Mouse (Mus musculus) left cerebral cortex, postnatal 36 days (tissue): ENCODE measurements around the gene Cpne7. TPM values are rescaled to one million over a fixed set of nuclear protein-coding genes. Genes with fewer than 3 reads are reported as not detected.
"Not testable (repeated sequence)": the region's sequence is repeated elsewhere in the genome, so short reads cannot be mapped to it uniquely, and the experiment has no call there.

Source experiments
- DNase-seq, 2 experiments: peaks; one replicate each; pipeline ENCODE4 v3.0.0; 2021 to 2022; ENCODE audit warnings: low spot score in 2 of 2, mixed read lengths in 1 of 2
- intact Hi-C: fragments of 180-260 bp; cut with DNase I; formaldehyde crosslinking; loops from one replicate; pipeline ENCODE4 v1.15.1; 2025
- total RNA-seq, 2 experiments: library from RNA; stranded (reverse); gene quantifications; 2 replicates each; pipeline ENCODE4 v1.2.3; 2021

The Cpne7 gene
- total RNA-seq: 10 to 100 TPM; 42.7 to 75.2 TPM

- intact Hi-C loops: no loop called here
- DNase-seq: peak in 1 of 2 experiments; percentile 24
Observed at GRCm38 (mm10) chr8:123117127-123117731, at the start of gene Cpne7. Gene Cpne7 (plus strand): TSS chr8:123117374.

- intact Hi-C loops: no loop called here
- DNase-seq: no peak
Observed at GRCm38 (mm10) chr8:123071176-123071575, 46.0 kb upstream of the Cpne7 start.

DNA sequence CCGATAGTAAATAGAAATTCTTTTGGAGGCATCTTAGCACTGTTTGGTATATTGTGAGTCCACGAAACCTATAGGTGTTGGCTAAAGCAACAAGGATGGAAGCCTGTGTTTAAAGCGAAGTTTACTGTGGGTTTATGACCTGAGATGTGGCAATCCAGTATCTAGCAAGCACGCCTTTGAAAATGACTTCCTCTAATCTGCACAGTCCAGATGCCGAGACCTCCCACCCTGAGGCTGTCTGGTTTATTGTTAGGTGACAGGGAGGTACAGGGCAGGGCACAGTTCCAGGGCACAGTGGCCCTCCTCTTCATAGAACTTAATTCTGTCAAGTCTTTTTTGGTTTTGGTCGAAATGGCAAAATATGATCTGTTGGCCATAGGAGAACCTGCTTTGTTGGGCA is 40.0 kb upstream of the Cpne7 start:
- intact Hi-C loops: no loop called here
- no peak for DNase-seq

DNA sequence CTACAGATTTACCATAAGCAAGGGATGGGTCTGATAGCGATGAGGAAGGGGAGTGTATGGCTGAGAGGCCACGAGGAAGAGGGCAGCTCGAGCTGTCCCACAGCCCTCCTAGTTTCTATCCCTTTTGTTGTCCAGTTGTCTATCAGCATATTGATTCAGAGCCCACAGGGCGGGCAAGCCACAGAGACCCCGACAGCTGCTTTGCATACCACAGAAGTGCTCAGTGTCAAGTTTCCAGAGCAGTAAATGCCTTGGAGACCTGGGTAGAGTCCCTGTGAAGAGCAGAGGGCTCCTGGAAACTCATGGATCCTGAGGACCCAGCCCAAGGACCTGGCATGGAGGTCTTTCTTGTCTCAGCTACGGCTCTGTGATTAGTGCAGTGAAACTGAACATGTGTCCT is 34.2 kb upstream of the Cpne7 start:
- DNase-seq: no peak
- intact Hi-C loops: no loop called here

GRCm38 (mm10) chr8:123083610-123084009 is 33.6 kb upstream of the Cpne7 start:
- intact Hi-C loops: no loop called here
- peak; percentile 18 to 25 for DNase-seq

GRCm38 (mm10) chr8:123087289-123087688 is 29.9 kb upstream of the Cpne7 start:
- no peak for DNase-seq
- intact Hi-C loops: no loop called here

GRCm38 (mm10) chr8:123097216-123097615 is 20.0 kb upstream of the Cpne7 start:
- intact Hi-C loops: no loop called here
- DNase-seq: peak in 1 of 2 experiments; percentile 23

- intact Hi-C loops: no loop called here
- no peak for DNase-seq
Observed at GRCm38 (mm10) chr8:123097786-123098584, 19.2 kb upstream of the Cpne7 start.

DNA sequence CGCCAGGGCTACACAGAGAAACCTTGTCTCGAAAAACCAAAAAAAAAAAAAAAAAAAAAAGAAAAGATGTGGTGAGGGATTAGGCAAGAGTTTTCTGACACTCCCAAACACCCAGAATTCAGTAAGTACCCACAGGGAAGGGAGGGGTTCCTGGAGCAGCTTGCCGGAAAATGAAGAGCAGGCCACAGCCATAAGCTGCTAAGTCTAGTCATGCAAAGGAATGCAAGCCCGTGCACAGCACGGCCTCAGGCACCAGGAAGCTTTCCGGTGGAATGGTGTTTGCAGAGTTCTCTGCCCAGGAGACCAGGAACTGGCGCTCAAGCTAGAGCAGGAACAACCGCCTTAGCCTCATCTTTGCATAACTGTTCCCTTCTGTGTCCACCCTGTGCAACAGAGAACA is 16.9 kb upstream of the Cpne7 start:
- intact Hi-C loops: loop anchor here (1.0 to 5.0 kb wide), 2 partner anchors 34 to 193 kb away; no protein-coding TSS in a partner anchor
- no peak for DNase-seq

DNA sequence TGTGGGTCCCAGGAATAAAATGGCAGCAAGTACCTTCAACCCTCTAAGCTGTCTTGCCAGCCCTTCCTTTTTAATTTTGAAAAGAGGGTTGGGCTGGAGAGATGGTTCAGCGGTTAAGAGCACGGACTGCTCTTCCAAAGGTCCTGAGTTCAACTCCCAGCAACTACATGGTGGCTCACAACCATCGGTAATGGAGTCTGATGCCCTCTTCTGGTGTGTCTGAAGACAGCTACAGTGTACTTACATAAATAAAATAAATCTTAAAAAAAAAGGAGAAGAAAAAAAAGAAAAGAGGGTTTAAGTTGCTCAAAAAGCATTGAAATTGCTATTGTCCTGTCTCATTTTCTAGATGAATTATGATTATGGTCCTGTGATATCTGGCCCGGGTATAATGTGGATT is 15.9 kb upstream of the Cpne7 start:
- intact Hi-C loops: loop anchor here (5.0 kb wide), 1 partner anchor 194 kb away; no protein-coding TSS in a partner anchor
- DNase-seq: no peak

DNA sequence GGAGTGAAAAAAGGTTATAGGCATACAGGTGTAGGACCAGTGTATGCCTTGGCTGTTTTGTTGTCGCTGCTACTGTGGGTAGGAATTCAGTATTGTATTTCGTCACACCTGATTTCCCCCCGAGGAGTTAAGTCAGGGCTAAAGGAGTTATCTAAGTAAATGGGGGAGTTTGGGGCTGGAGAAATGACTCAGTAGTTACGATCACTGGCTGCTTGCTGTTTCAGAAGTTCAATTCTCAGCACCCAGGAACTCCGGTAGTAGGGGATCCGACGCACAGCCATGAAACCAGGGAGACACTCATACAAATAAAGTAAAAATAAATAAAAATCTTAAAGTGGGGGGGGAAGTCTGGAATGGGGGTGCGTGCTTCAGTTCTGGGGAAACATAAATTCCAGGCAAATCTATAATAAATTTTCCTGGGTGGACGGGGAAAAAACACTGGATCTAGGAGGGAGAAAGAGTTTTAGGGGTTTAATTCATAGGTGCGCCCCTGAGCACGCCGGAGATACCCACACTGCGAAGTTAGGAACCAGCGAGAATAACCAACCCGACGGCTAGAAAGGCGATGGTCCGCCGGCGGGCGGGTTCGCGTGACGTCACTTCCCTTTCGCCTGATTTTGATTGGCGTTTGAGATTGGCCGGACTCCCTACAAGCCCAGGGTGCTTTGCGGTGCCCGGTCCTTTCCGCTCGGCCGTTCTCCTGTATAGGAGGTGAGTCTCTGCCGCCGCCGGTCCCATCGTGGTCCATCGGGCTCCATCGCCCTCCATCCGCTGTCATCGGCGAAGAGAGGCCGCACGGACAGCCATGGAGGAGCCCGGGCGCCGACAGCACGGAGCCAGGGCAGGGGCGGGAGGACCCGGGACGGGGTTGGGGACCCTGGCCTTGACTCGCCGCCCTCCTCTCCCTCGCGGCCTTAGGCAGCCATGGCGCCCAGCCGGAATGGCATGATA is 15.2 kb upstream of the Cpne7 start, which contains the start of gene Rpl13:
Gene Rpl13, plus strand, starts transcription at position 616 of the 951 bp plus-strand sequence.
- peak; percentile 95 to 98 for DNase-seq
- intact Hi-C loops: loop anchor here (5.0 kb wide), 1 partner anchor 195 kb away; no protein-coding TSS in a partner anchor

DNA sequence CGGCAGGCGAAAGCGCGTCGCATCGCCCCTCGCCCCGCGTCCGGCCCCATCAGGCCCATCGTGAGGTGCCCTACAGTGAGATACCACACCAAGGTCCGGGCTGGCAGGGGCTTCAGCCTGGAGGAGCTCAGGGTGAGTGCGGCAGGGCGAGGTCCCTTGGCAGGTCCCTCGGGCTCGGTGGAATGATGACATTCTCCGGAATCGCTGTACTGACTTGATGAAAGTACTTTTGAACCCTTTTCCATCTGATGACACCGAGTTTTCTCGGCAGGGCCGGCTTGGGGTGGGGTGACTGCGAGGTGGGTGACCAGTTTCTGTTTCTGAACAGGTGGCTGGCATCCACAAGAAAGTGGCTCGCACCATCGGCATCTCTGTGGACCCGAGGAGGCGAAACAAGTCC is 14.3 kb upstream of the Cpne7 start:
- intact Hi-C loops: loop anchor here (5.0 kb wide), 1 partner anchor 196 kb away; no protein-coding TSS in a partner anchor
- DNase-seq: not testable (repeated sequence)

DNA sequence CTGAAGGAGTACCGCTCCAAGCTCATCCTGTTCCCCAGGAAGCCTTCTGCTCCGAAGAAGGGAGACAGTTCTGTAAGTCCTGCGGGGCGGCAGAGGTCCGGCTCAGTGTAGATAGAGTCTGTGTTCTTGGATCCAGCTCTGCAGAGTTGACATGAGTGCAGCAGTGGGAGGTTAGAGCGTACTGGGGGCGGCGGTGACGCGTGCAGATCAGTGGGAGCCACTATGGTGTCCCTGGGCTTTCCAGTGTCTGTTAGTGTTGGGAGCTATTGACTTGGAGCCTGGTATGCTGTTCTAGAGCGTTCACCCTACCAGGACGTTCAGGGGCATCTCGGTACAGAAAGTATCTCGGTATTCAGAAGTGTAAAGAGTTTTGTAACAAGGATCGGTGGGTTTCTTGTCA is 13.9 kb upstream of the Cpne7 start:
- no peak for DNase-seq
- intact Hi-C loops: loop anchor here (5.0 kb wide), 1 partner anchor 196 kb away; no protein-coding TSS in a partner anchor

GRCm38 (mm10) chr8:123104046-123104767 is 13.0 kb upstream of the Cpne7 start:
- intact Hi-C loops: loop anchor here (5.0 kb wide), 1 partner anchor 197 kb away; no protein-coding TSS in a partner anchor
- DNase-seq: no peak

DNA sequence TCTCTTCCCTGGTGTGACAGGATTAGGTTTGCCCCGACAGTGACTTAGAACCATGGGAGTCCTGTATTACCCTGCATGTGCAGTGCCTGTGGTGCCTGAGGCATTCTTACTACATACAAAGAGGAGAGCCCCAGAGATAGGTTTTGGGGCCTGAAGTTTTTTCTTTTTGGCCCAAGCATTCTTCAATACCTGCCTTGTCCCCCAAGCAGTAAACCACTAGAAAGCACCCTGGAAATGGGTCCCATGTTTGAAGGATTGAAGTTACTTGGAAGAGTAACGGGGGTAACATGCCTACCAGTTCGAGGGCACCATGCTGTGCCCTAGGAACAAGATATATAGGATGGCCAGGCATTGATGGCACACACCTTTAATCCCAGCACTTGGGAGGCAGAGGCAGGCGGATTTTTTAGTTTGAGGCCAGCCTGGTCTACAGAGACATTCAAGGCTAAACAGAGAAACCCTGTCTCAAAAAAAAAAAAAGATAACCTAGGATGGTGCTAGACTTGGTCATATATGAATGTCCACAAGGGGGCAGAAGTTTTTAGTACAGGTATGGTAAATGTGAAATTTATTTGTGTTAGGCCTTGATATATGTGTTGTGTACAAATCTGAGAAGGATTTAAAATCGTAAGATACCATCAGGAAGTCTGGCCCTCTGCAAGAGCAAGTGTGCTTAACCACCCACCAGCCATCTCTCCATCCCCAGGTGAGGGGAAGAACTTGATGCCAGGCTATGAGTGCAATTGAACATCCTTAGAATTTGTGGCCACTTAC is 11.4 kb upstream of the Cpne7 start:
- intact Hi-C loops: loop anchor here (2.0 kb wide), 1 partner anchor 97 kb away; no protein-coding TSS in a partner anchor
- no peak for DNase-seq

GRCm38 (mm10) chr8:123106531-123106930 is 10.6 kb upstream of the Cpne7 start:
- intact Hi-C loops: loop anchor here (2.0 kb wide), 1 partner anchor 96 kb away; no protein-coding TSS in a partner anchor
- no peak for DNase-seq

DNA sequence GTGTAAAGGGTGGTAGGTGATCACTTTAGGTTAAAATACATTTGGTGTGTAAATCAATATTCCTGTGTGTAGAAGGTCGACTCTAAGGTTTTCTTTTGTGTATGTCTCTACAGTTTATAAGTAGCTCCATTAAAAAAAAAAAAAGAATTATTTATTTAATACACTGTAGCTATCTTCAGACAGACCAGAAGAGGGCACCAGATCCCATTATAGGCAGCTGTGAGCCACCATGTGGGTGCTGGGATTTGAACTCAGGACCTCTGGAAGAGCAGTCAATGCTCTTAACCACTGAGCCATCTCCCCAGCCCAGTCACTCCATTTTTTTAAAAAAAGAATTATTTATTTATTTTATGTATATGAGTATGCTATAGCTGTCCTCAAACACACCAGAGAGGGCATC is 9.2 kb upstream of the Cpne7 start:
- intact Hi-C loops: no loop called here

GRCm38 (mm10) chr8:123108953-123109352 is 8.2 kb upstream of the Cpne7 start:
- DNase-seq: no peak
- intact Hi-C loops: no loop called here

More for the DNA sequence above, 9.2 kb upstream of the Cpne7 start:
- DNase-seq: no peak
